Mouse (Mus musculus) kidney, postnatal 10 days (tissue): Measurements from ENCODE around the gene Hadh.

ENCODE experiments used
- DNase-seq: peaks from one replicate; pipeline ENCODE4 v3.0.0; 2021; ENCODE audit warnings: mixed read lengths

The Hadh gene

DNA sequence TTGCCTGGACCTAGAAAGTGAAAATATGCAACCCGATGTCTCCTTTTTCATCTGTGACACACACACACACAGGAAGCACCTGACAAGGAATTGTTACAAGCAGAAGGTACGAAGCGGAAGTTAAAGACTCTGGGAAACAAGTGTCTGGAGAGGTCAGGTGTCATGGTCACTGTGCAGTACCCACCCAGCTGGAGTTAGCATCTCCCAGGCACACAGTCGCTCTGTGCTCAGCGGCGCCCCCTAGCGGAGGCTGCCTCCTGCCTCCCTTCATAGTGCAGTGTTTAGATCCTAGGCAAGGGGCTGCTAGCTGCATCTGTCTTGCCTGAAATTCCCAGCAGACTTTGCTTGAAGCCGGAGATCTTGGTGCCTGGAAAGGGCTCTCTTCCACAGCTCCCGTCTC lies 57.1 kb downstream of the Hadh start:
- peak; percentile 61 for DNase-seq

DNA sequence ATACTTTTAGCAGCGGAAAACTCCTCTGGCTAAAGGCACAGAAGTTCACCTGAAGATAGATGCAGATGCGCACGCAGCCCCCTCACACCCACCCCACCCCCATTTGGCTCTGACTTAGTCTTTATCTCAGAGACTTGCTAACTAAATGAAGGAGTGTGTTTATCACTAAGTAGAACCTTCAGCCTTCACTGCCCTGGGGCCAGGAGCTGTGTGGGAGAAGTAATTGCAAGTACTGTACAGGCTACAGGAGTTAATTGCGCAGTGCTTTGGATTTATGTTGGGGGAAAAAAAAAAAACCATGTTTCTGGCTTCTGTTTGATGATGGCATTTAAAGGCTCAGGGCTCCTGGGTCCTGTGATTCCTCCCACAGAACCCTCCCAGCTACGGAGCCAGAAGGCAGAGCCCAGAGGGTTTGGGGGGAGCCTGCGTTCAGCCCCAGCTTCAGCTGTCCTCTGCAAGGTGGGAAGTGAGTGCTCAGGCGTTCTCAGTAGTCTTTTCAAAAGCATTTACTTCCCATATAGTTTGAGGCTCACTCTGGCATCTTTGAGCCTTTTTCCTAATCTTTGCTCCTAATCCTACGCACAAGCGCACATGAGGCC lies 57.7 kb downstream of the Hadh start:
- DNase-seq, result no peak

DNA sequence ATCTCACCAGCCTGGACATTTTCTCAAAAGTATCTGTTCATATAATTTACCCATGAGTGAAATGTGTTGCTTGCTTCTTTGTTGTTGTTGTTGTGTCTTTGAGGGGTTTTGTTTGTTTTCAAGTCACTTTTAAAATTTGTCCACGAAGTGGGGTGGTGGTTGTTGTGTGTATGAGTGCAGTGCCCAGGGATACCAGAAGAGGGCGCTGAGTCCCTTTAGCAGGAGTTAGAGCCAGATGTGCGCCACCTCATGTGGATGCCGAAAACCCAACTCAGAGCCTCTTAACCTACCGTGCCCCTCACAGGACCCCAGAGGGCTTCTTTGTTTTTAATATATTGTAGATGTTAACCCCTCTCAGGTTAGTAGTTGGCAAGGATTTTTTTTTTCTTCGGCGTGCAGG lies 59.7 kb downstream of the Hadh start:
- DNase-seq, result no peak

DNA sequence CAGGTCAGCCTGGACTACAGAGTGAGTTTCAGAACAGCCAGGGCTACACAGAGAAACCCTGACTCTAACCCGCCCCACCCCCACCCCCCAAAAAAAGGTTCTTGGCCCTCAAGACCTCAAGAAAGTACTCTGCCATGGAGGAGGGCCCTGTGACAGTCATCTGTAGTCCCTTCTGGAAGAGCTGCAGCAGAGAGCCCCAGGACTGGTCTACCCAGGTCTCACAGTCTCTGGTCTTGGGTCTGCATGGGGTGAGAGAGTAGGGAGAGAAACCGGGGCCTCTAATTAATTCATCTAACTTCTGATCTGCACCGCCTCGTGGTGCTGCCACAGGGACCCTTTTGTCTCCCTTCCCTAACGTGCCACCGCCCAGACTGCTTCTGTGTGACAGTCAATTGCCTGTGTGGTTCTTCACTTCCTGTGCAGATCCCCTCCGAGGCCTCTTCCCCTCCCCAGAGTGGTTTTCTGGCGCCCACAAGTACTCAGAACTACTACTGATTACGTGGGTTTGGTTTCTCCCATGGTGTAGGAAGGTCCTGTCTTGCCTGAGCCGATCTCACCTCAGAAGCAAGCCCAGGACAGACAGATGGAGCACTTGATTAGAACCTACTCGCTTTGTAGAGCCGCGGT lies 63.5 kb downstream of the Hadh start:
- DNase-seq, result no peak

DNA sequence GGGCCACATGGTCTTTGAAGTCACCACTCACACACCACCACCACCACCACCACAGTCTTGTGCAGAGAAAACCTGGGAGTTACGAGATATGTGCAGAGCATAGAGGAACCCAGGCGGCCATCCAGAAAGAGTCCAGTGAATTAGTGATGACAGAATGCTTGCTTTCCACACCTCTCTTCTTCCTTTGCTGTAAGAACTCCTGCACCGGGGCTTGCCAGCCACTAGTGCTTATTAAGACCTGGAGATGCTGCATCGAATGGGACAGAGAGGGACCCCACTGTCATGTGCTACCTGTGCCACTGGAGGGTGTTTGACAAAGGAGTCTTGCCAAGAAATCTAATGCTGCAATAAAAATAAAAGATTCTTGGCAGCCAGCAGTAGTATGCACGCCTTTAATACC lies 64.1 kb downstream of the Hadh start:
- no peak for DNase-seq

DNA sequence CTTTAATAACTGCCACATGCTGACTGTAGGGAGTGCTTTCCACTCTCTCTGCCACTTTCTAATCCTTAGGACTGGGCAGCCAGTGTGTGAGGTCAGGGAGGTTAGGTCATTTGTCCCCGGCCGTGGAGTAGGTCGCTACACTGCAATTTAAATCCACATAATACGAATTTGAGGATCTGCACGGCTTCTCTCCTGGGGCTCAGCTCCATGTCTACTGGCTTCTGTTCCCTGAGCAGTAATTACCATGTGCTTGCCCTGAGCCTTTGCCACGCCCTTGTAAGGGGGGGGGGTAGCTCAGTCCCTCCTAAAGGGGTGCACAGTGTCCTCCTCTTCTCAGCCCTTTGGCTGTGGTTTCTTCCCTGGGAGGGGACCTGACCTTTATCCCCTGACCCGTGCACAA lies 69.6 kb downstream of the Hadh start:
- no peak for DNase-seq

DNA sequence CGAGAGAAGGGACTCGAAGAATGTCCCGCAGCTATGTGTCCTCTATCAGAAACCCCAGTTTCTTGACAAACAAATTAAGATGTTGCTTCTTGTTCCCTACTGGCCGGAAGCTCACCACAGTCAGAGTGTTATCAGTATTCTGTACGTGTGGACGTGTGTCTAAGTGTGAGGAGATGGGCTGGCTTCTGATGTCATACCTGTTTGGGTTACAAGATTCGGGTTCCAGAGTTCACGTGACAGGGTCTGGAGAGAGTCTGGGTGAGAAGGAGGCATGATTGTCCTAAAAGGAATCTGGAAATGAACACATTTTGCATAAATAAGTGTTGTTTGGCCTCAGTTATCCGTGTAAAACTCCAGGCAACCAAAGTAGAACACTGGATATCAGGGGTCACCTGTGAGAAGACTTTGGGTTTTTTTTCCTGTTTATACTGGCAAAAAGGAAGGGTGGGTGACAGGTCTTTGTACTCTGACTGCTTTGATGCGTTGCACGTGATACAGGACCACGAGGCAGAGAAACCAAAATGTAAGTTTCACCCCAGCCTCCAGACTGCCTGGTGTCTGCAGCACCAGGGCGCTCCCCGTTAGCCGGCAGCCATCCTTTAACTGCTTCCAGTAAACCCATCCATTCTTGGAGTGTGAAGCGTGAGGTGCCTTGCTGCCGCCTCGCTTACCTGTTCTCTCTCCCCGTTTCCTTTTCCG lies 72.2 kb downstream of the Hadh start:
- no peak for DNase-seq

DNA sequence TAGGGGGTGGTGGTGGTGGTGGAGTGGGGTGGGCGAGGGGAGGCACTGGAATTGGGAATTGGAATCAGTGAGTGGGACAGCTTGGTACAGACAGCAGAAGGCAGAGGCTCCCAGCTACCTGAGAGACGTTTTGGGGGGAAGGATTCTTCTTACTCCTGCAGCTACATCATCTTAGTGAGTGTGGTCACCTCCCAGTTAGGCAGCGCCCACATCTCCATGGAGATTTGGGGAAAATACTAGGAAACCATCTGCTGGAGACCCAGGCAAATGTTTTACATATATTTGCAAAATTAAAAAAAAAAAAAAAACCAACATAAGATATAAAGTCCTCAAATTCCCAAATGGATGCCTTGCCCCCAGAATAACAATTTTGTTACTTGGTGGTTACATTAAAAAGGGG lies 72.9 kb downstream of the Hadh start:
- DNase-seq, result no peak

DNA sequence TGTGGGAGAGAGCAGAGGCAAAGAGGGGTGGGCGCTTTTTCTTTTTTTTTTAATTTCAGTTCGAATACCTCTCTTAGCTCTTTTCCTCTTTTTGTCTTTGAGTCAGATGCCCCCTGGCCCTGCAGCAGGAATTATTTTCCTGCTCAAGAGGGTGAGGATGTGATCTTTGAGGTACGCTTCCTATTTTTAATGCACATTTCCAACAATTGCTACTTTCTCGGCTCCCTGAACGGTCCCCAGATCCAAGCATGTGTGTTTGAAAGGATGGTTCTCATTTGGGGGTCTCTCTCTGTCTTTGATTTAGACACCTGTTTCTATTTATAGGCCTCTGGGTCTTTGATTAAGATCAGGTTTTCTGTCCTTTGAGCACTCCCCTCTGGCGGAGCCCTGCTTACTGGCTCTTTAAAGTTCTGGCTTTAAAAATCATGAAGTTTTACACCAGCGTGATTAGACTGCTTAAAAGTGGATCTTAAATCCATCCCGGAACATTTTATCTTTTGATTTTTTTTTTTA lies 75.3 kb downstream of the Hadh start:
- no peak for DNase-seq

DNA sequence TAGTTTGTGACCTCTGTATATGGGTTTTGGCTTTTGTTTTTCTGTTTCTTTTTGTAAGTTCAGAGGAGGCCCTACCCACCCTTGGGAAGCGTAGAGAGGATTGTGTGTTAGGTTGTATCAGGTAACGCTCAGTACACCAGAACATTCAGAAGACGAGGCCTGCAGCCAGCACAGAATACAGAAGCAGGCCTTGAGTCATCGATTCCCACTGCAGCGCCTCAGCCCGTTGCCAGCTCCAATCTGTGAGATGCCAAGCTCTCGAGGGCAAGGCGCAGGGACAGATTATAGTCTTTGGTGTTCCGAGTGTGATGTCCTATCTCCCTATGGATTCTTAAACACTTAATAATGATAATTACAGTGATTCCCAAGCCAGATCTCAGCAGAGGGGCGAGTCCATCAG lies 75.9 kb downstream of the Hadh start:
- no peak for DNase-seq

DNA sequence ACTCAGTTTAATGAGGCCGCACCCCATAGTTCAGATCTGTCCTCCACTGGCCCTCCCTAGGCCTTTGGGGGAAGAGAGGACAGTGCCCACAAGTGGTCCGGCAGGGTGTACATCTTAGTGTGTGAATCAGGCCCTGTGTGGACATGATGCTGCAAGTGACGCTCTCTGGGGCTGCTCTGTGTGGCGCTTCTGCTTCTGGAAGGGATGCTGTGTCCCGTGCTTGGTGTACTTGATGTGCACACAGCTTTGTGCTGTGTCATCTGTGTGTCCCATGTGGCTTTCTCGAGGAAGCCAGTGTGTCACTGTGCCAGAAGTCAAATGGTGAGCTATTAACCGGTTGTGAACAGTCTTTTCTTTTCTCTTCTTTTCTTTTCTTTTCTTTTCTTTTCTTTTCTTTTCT lies 80.4 kb downstream of the Hadh start:
- DNase-seq, result no peak

DNA sequence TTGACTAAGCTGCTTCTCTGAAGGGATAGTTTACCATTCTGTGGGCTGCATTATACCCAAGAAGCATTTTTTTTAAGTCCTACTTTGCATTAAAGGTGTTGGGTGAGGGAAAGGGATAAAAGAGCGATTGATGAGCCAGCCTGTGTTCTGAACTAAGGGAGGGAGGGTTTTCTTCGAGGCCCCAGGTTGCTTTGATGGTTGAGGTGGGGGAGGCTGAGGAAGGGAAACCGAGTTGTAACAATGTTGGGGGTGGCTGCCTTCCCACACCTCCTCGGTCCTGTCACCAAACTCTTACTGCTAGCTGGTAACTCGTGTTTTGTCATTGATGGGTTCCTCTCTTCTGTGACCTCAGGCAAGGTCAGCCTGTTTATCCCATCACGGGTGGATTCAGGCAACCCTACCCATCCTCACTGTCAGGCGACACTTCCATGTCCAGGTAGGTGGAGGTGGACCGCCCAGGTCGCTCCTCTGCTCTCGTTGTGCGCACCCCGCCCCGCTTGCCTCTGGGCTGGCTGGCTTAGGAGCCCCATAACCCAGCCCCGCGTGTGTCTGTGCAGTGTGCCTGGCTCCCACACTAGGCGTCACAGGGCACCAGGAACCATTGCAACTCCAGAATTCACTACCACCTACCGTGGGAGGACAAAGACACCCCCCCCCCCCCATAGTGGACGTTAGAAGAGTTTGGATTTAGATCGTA lies 81.1 kb downstream of the Hadh start:
- DNase-seq, result no peak

DNA sequence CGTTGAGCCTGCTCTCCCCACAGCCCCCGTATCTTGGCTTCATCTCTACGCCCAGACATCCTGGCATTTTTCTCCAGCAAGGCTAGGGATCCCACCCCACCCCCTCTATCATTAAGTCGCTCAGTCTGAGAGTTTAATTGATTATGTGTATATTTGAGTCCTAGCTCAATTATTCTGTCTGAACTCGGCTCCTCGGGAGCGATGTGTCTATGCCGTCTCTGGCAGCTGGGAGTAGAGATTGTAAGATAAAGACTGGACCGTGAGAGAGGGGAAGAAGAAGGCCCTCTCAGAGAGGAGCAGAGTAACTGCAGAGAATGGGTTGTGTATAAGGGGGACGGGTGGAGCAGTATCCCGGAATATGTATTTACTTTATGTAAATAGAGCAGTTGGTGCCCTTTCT lies 81.7 kb downstream of the Hadh start:
- DNase-seq, result no peak

DNA sequence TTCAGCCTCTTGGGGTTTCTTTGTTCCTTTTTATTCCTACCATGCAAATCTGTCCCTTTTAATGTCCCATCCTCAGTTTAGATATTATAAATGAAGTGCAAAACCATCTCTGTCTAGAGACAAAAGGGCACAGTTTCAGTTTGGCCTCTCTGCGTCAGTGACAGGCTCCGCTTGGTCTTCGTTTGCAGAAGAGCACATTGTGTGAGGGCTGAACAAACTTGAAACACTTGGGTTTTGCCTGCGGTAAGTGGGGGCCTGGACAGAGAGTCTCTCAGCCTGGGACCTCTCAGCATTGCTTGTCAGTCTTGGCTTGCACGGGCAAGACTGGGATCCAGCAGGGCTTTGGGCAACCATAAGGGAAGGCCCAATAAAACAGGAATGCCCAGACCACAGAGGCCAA lies 85.7 kb downstream of the Hadh start:
- no peak for DNase-seq
